Mouse (Mus musculus) 416B (cell line): Measurements from ENCODE around the gene Fstl1.
A peak's percentile ranks its signal among the peaks of the same experiment; 100 is the strongest.

Source experiments
- DNase-seq: peaks from one replicate; pipeline ENCODE4 v3.0.0; 2011; ENCODE audit warnings: low read depth

Fstl1 gene

GRCm38 (mm10) chr16:37817986-37818385 is 41.3 kb downstream of the Fstl1 start:
- no peak for DNase-seq

- no peak for DNase-seq
Observed at GRCm38 (mm10) chr16:37823949-37824348, 47.3 kb downstream of the Fstl1 start.

- no peak for DNase-seq
Observed at GRCm38 (mm10) chr16:37824778-37825505, 48.3 kb downstream of the Fstl1 start.

GRCm38 (mm10) chr16:37826286-37826685 is 49.6 kb downstream of the Fstl1 start:
- no peak for DNase-seq

GRCm38 (mm10) chr16:37831041-37831440 is 54.4 kb downstream of the Fstl1 start:
- DNase-seq = no peak

- no peak for DNase-seq
Observed at GRCm38 (mm10) chr16:37837571-37837970, 60.9 kb downstream of the Fstl1 start.

GRCm38 (mm10) chr16:37842439-37842838 is 65.8 kb downstream of the Fstl1 start:
- DNase-seq = no peak

- DNase-seq = no peak
Observed at GRCm38 (mm10) chr16:37843740-37844139, 67.1 kb downstream of the Fstl1 start.

GRCm38 (mm10) chr16:37845202-37845925 is 68.7 kb downstream of the Fstl1 start:
- peak; percentile 57 for DNase-seq

- DNase-seq = no peak
Observed at GRCm38 (mm10) chr16:37847081-37847480, 70.4 kb downstream of the Fstl1 start.

GRCm38 (mm10) chr16:37851366-37851765 is 74.7 kb downstream of the Fstl1 start:
- peak; percentile 67 for DNase-seq

- no peak for DNase-seq
Observed at GRCm38 (mm10) chr16:37853279-37853678, 76.6 kb downstream of the Fstl1 start.

GRCm38 (mm10) chr16:37854054-37854453 is 77.4 kb downstream of the Fstl1 start:
- no peak for DNase-seq

GRCm38 (mm10) chr16:37854593-37854992 is 77.9 kb downstream of the Fstl1 start:
- DNase-seq = no peak

GRCm38 (mm10) chr16:37855583-37855982 is 78.9 kb downstream of the Fstl1 start:
- DNase-seq = no peak

- DNase-seq = peak; percentile 34
Observed at GRCm38 (mm10) chr16:37856327-37856726, 79.7 kb downstream of the Fstl1 start.

GRCm38 (mm10) chr16:37857495-37857894 is 80.8 kb downstream of the Fstl1 start:
- DNase-seq = no peak

- no peak for DNase-seq
Observed at GRCm38 (mm10) chr16:37860213-37860612, 83.5 kb downstream of the Fstl1 start.

- no peak for DNase-seq
Observed at GRCm38 (mm10) chr16:37861029-37861428, 84.4 kb downstream of the Fstl1 start, which contains the start of gene Gm36028. Gm36028 (minus strand) TSS chr16:37861146.

GRCm38 (mm10) chr16:37863876-37864275 is 87.2 kb downstream of the Fstl1 start:
- DNase-seq = no peak

GRCm38 (mm10) chr16:37865841-37866240 is 89.2 kb downstream of the Fstl1 start:
- DNase-seq = no peak

- DNase-seq = peak; percentile 61
Observed at GRCm38 (mm10) chr16:37867791-37868505, 91.3 kb downstream of the Fstl1 start, which contains the start of gene Lrrc58. Lrrc58 (plus strand) TSS chr16:37868389.
